Comparison of ENCODE assay signal across 21 mouse cellular contexts in the genomic region with DNA sequence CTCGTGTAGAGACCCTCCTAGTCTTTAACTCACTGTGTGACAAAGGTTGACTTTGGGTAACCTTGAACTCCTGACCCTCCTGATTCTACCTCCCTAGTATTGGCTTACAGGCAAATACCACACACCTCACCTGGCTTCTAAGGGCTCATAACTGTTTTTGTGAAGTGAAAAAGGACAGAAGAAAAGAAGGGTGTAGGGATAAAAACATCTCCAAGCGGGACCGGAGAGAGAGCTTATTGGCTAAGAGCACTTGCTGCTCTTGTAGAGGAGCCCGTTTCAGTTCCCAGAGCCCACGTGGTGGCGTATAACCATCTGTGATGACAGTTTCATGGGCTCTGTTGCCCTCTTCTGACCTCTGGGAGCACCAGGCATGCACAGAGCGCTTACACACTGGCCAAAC. TPM values are rescaled to one million over a fixed set of nuclear protein-coding genes. Genes with fewer than 3 reads are reported as not detected.
"Had no signal": no experiment of that assay in that cellular context is flagged by ENCODE, and none has a peak within 500 bp of the region (broad histone marks: within the 10 kb centered on the region; RNA-seq: fewer than 3 reads in every experiment).

No protein-coding gene starts in this region.

- H3K9ac ChIP-seq: lung, embryonic 14.5 days; midbrain, embryonic 13.5 days; midbrain, embryonic 15.5 days; neural tube, embryonic 12.5 days; stomach, embryonic 15.5 days had no signal

- H3K36me3 ChIP-seq: midbrain, embryonic 13.5 days; midbrain, embryonic 15.5 days; neural tube, embryonic 12.5 days; stomach, embryonic 15.5 days had no signal

- H3K4me2 ChIP-seq: lung, embryonic 14.5 days; midbrain, embryonic 11.5 days; midbrain, embryonic 13.5 days; midbrain, embryonic 15.5 days; neural tube, embryonic 12.5 days; stomach, embryonic 15.5 days had no signal

- H3K4me3 ChIP-seq: midbrain, embryonic 13.5 days; midbrain, embryonic 15.5 days; neural tube, embryonic 12.5 days; stomach, embryonic 15.5 days had no signal

- H3K4me1 ChIP-seq: neural tube, embryonic 12.5 days had no signal

- ATAC-seq: midbrain, embryonic 13.5 days; midbrain, embryonic 15.5 days had no signal

- H3K9me3 ChIP-seq: midbrain, embryonic 13.5 days; midbrain, embryonic 15.5 days; neural tube, embryonic 12.5 days; stomach, embryonic 15.5 days had no signal

- DNase-seq: lung, adult 18-20 months; lung, embryonic 14.5 days; lung, postnatal 10 days; lung, postnatal 4 days; right cerebral cortex, postnatal 14 days; thymus, postnatal 14 days; thymus, postnatal 36 days had no signal

- H3K27ac ChIP-seq: midbrain, embryonic 13.5 days; midbrain, embryonic 15.5 days; neural tube, embryonic 12.5 days; stomach, embryonic 15.5 days; stomach, postnatal 0 days had no signal

- H3K27me3 ChIP-seq: midbrain, embryonic 13.5 days; midbrain, embryonic 15.5 days; neural tube, embryonic 12.5 days; stomach, embryonic 15.5 days had no signal

RNA-seq across cellular contexts. Expression of a gene that starts 33.8 kb away (rescaled TPM):
- total RNA-seq: megakaryocyte-erythroid progenitor cell, adult 5-6 weeks; midbrain, postnatal 0 days; monocyte, adult 5-6 weeks; neutrophil, adult 5-6 weeks had no signal
- polyA plus RNA-seq: lung, embryonic 14.5 days; lung, embryonic 16.5 days; midbrain, embryonic 11.5 days; midbrain, embryonic 13.5 days; midbrain, embryonic 15.5 days; midbrain, postnatal 0 days; neural tube, embryonic 12.5 days; neural tube, embryonic 14.5 days; spleen, adult 2 months; stomach, embryonic 15.5 days; stomach, postnatal 0 days; thymus, postnatal 0 days had no signal
